Mouse (Mus musculus): Measurements from ENCODE around the gene Abcd3.

- TF ChIP-seq MYOG (IDR thresholded peaks at IDR 0.05; ENCODE audit: control insufficient read depth in 1 of 3, insufficient read depth in 1 of 3, insufficient read length in 2 of 3, low read depth in 2 of 3) (no peak), POLR2A (IDR thresholded peaks at IDR 0.05; ENCODE audit: insufficient read length, low read depth) (no peak), USF1 (IDR thresholded peaks at IDR 0.05; ENCODE audit: low read depth) (no peak), MAX (IDR thresholded peaks at IDR 0.05; ENCODE audit: low read depth) (no peak), SRF (IDR thresholded peaks at IDR 0.05; ENCODE audit: control insufficient read depth, insufficient read length, low read depth) (no peak), POLR2AphosphoS2 (IDR thresholded peaks at IDR 0.05; ENCODE audit: insufficient read length, low read depth) (no peak), TCF12 (IDR thresholded peaks at IDR 0.05; ENCODE audit: insufficient read depth, poor library complexity, severe bottlenecking) (no peak)
Observed at GRCm38 (mm10) chr3:121834250-121834649, 19.1 kb upstream of the Abcd3 start.

Data from myocyte (in vitro differentiated cells).